Mouse (Mus musculus) forebrain, embryonic 13.5 days (tissue): ENCODE measurements around the gene Lonp1. TPM values are rescaled to one million over a fixed set of nuclear protein-coding genes. Genes with fewer than 3 reads are reported as not detected.
A peak's percentile ranks its signal among the peaks of the same experiment; 100 is the strongest.

Source experiments
- ATAC-seq: fragments of 200-750 bp; cut with Nextera tagmentation; 2 replicates; pipeline ENCODE4 v1.8.0; 2017
- H3K27ac ChIP-seq: fragments of 300-500 bp; sonication (generic); 2 replicates; pipeline ENCODE4 v1.5.1; 2015; ENCODE audit warnings: inconsistent platforms, mild to moderate bottlenecking, moderate library complexity
- H3K27me3 ChIP-seq: fragments of 300-500 bp; sonication (generic); 2 replicates; pipeline ENCODE4 v1.6.1; 2015; ENCODE audit warnings: mild to moderate bottlenecking, inconsistent platforms
- H3K36me3 ChIP-seq: fragments of 300-500 bp; sonication (generic); 2 replicates; pipeline ENCODE4 v1.6.1; 2015; ENCODE audit warnings: mild to moderate bottlenecking, inconsistent platforms; ENCODE audit not compliant: poor library complexity, severe bottlenecking
- H3K4me1 ChIP-seq: fragments of 300-500 bp; sonication (generic); 2 replicates; pipeline ENCODE4 v1.6.1; 2015; ENCODE audit warnings: inconsistent platforms
- H3K4me2 ChIP-seq: fragments of 300-500 bp; sonication (generic); 2 replicates; pipeline ENCODE4 v1.6.1; 2015; ENCODE audit warnings: inconsistent platforms, mild to moderate bottlenecking, moderate library complexity
- H3K4me3 ChIP-seq: fragments of 300-500 bp; sonication (generic); 2 replicates; pipeline ENCODE4 v1.5.1; 2015; ENCODE audit warnings: mild to moderate bottlenecking, inconsistent platforms
- H3K9ac ChIP-seq: fragments of 300-500 bp; sonication (generic); 2 replicates; pipeline ENCODE4 v1.6.1; 2015; ENCODE audit warnings: mild to moderate bottlenecking, inconsistent platforms
- H3K9me3 ChIP-seq: fragments of 300-500 bp; sonication (generic); replicated peaks from 2 replicates; pipeline ENCODE4 v1.6.1; 2016; ENCODE audit warnings: inconsistent platforms
- WGBS: fragments of 180-500 bp; shearing (Covaris S2); methylation state at CpG from one replicate; pipeline ENCODE4 v1.1.7; 2015; 5-methylcytosine and 5-hydroxymethylcytosine counted together
- polyA plus RNA-seq: library from polyadenylated mRNA; unstranded; fragments of >200 nt; fragmentation: Nextera tagmentation; extraction: Ambion mirVana; gene quantifications from 2 replicates; pipeline ENCODE4 v1.2.1, GENCODE M21; 2015

Lonp1 gene
- 41.2 and 47.1 TPM in 2 replicates for polyA plus RNA-seq

GRCm38 (mm10) chr17:56626754-56627470, at the start of gene Lonp1:
TSS of gene Lonp1 (minus strand) at chr17:56626887.
- Histone ChIP-seq H3K27ac (peak within 1 kb of the TSS; percentile 48), H3K27me3 (0 out of 2 replicates have a peak, but pooled peaks cover 6% of the 10 kb centered on the region), H3K9me3 (no peaks in the 10 kb centered on the region), H3K4me1 (peaks cover 28% of the 10 kb centered on the region), H3K36me3 (peaks cover 22% of the 10 kb centered on the region), H3K9ac (peak within 1 kb of the TSS; percentile 88), H3K4me3 (peak within 1 kb of the TSS; percentile 92), H3K4me2 (peak within 1 kb of the TSS; percentile 95)
- under 1% methylated on average over 49 of the region's 51 CpGs for WGBS
- ATAC-seq, result peak; percentile 94

DNA sequence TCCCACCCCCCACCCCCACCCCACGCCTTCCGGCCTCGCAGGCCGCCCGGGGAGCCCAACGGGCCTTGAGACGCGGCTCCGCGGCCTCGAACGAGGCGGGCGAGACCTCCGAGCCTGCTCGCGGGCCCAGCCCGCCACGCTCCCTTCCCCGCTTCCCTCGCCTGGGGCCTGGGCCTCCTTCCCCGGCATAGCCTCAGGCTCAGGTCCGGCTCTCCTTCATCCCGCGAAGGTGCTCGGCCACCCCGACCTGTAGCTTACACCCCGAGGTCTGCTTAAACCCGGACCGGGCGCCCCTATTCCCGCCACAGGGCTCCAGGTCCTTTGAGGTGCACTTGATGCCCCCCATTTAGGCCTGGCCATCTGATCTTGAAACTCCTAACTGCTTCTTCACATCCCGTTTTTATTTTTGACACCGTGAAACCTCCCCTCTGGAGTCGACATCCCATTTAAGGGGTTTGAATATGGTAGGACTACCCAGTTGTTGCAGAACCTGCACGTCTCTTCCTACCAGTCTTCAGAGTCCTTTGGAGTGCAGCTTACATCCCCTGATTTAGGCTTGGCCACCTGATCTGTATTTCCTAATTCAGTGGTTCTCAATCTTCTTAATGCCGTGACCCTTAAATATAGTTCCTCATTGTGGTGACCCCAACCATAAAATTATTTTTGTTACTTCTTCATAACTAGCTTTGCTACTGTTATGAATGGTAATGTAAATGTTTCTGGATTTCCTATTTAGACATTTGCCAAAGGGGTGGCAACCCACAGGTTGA, 47.1 kb upstream of the Lonp1 start:
- H3K4me1 ChIP-seq, result peaks cover 38% of the 10 kb centered on the region
- peaks cover 29% of the 10 kb centered on the region for H3K36me3 ChIP-seq
- H3K4me3 ChIP-seq, result peak overlapping the region; percentile 99
- no peaks in the 10 kb centered on the region for H3K27me3 ChIP-seq
- ATAC-seq, result peak; percentile 25
- H3K27ac ChIP-seq, result peak overlapping the region; percentile 73
- no peaks in the 10 kb centered on the region for H3K9me3 ChIP-seq
- WGBS, result 2% methylated on average over 37 of the region's 37 CpGs
- H3K4me2 ChIP-seq, result peak overlapping the region; percentile 86
- H3K9ac ChIP-seq, result peak overlapping the region; percentile 98

- Histone ChIP-seq H3K36me3 (peaks cover 29% of the 10 kb centered on the region), H3K27ac (peak within 1 kb of the TSS; percentile 86), H3K4me1 (peaks cover 44% of the 10 kb centered on the region), H3K4me3 (peak within 1 kb of the TSS; percentile 99), H3K27me3 (peaks cover 2% of the 10 kb centered on the region), H3K4me2 (peak within 1 kb of the TSS; percentile 86), H3K9ac (peak within 1 kb of the TSS; percentile 98), H3K9me3 (no peaks in the 10 kb centered on the region)
- WGBS, result 0% methylated on average over 58 of the region's 66 CpGs
- ATAC-seq, result peak; percentile 86
Measured at GRCm38 (mm10) chr17:56672941-56673646, 46.4 kb upstream of the Lonp1 start, which contains the start of gene Ranbp3. TSS of gene Ranbp3 (plus strand) at chr17:56673294.

GRCm38 (mm10) chr17:56669766-56670165, 43.1 kb upstream of the Lonp1 start:
- H3K4me1 ChIP-seq, result peaks cover 19% of the 10 kb centered on the region
- H3K27me3 ChIP-seq, result peaks cover 17% of the 10 kb centered on the region
- H3K9ac ChIP-seq, result no peak overlapping the region
- H3K4me3 ChIP-seq, result no peak overlapping the region
- ATAC-seq, result no peak
- 88% methylated on average over 8 of the region's 8 CpGs for WGBS
- no peaks in the 10 kb centered on the region for H3K36me3 ChIP-seq
- no peaks in the 10 kb centered on the region for H3K9me3 ChIP-seq
- H3K27ac ChIP-seq, result no peak overlapping the region
- H3K4me2 ChIP-seq, result no peak overlapping the region

DNA sequence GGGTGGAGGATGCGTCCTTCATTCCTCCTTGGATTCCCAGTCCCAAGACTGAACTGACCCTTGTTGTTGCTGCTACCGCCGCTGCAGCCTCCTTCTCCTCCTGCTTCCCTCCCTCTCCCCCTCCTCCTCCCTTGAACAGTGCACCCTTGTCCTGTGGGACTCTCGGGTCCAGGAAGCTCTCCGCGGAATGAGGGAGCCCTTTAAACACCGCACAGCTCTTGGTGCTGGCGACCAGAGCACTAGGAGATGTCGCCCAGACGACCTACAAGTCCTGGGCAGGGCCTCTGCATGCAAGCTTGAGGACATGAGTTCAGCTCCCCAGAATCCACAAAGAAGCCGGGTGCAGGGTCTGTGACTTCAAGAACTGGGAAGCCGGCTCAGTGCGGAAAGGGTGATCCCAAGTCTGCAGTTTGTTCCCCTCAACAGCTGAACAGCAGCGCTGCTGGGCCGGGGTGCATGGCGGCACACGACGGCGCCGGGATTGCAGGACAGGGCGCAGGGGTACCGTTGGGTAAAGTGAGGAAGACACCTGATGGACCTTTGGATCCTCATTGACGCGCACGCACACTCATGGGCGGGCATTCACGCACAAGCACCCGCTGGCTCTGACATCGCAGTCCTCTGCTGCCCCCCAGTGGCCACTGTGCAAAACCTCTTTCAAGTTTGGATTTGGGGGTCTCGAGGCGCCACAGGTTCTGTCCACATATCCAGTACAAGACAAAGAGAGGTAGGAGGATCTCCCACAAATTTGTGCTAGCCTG, 41.9 kb upstream of the Lonp1 start:
- Histone ChIP-seq H3K9me3 (no peaks in the 10 kb centered on the region), H3K27ac (no peak overlapping the region)
- ATAC-seq, result peak; percentile 25; the same call in 1 of the 2 replicates

DNA sequence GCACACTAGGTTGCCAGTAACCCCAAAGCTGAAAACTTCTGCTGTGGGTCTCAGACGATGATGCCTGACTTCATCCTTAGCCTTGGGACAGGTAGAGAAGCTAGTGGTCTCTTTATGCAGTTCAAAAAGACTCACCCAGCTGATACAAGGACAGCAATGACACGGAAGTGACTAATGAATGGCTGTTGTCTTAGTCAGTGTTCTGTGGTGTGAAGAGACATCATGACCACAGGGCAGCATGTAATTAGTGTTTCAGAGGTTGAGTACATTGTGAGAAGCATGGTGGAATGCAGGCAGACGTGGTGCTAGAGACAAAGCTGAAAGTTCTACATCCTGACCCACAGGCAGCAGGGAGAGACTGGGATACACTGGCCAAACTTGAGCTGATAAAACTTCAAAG, 40.9 kb upstream of the Lonp1 start:
- Histone ChIP-seq H3K4me1 (peaks cover 15% of the 10 kb centered on the region), H3K36me3 (no peaks in the 10 kb centered on the region), H3K9me3 (no peaks in the 10 kb centered on the region), H3K4me2 (no peak overlapping the region), H3K27ac (no peak overlapping the region), H3K4me3 (no peak overlapping the region), H3K27me3 (peaks cover 17% of the 10 kb centered on the region), H3K9ac (no peak overlapping the region)
- no peak for ATAC-seq
- WGBS, result 74% methylated on average over 3 of the region's 3 CpGs

More for the DNA sequence above, 41.9 kb upstream of the Lonp1 start:
- Histone ChIP-seq H3K36me3 (no peaks in the 10 kb centered on the region), H3K4me1 (peaks cover 17% of the 10 kb centered on the region), H3K4me2 (peak overlapping the region; percentile 81), H3K27me3 (peaks cover 17% of the 10 kb centered on the region), H3K4me3 (peak overlapping the region; percentile 41), H3K9ac (peak overlapping the region; percentile 58)
- WGBS, result 5% methylated on average over 31 of the region's 31 CpGs

DNA sequence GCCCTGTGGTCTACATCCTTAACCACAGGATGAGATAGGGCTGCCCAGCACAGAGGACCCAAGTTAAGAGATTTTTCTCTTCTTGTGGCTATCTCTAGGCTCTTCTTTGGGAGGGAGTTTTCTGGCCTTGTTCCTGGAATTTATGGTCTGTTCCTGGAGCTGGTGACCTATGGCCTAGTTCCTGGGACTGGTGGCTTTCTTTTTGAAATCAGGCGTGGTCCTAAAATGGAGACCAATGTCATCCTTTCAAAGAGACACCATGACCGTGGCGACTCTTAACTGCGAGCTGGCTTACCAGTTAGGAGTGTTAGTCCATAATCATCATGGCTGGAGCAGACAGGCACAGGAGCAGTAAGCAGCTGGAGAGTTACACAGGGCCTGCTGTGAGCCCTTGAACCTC, 39.7 kb upstream of the Lonp1 start:
- no peak overlapping the region for H3K9ac ChIP-seq
- H3K4me3 ChIP-seq, result no peak overlapping the region
- H3K4me1 ChIP-seq, result peaks cover 12% of the 10 kb centered on the region
- H3K36me3 ChIP-seq, result no peaks in the 10 kb centered on the region
- no peak for ATAC-seq
- H3K9me3 ChIP-seq, result no peaks in the 10 kb centered on the region
- 93% methylated on average over 4 of the region's 4 CpGs for WGBS
- peaks cover 17% of the 10 kb centered on the region for H3K27me3 ChIP-seq
- H3K27ac ChIP-seq, result no peak overlapping the region
- no peak overlapping the region for H3K4me2 ChIP-seq

GRCm38 (mm10) chr17:56664333-56664732, 37.6 kb upstream of the Lonp1 start:
- H3K4me2 ChIP-seq, result peak overlapping the region; percentile 14; the same call in 1 of the 2 replicates
- no peak for ATAC-seq
- peaks cover 12% of the 10 kb centered on the region for H3K4me1 ChIP-seq
- 4% methylated on average over 10 of the region's 10 CpGs for WGBS
- peaks cover 17% of the 10 kb centered on the region for H3K27me3 ChIP-seq
- H3K4me3 ChIP-seq, result no peak overlapping the region
- H3K9ac ChIP-seq, result no peak overlapping the region
- H3K9me3 ChIP-seq, result no peaks in the 10 kb centered on the region
- H3K27ac ChIP-seq, result no peak overlapping the region
- no peaks in the 10 kb centered on the region for H3K36me3 ChIP-seq

- no peak overlapping the region for H3K27ac ChIP-seq
- H3K27me3 ChIP-seq, result peaks cover 17% of the 10 kb centered on the region
- no peaks in the 10 kb centered on the region for H3K36me3 ChIP-seq
- peaks cover 12% of the 10 kb centered on the region for H3K4me1 ChIP-seq
- WGBS, result 49% methylated on average over 3 of the region's 3 CpGs
- peak overlapping the region; percentile 14; the same call in 1 of the 2 replicates for H3K4me2 ChIP-seq
- no peak for ATAC-seq
- no peaks in the 10 kb centered on the region for H3K9me3 ChIP-seq
- H3K4me3 ChIP-seq, result no peak overlapping the region
- H3K9ac ChIP-seq, result no peak overlapping the region
Measured at GRCm38 (mm10) chr17:56663659-56664058, 37.0 kb upstream of the Lonp1 start.

GRCm38 (mm10) chr17:56656171-56656570, 29.5 kb upstream of the Lonp1 start:
- Histone ChIP-seq H3K4me3 (no peak overlapping the region), H3K4me1 (no peaks in the 10 kb centered on the region), H3K27ac (no peak overlapping the region), H3K27me3 (no peaks in the 10 kb centered on the region), H3K9ac (no peak overlapping the region), H3K9me3 (no peaks in the 10 kb centered on the region), H3K4me2 (no peak overlapping the region), H3K36me3 (no peaks in the 10 kb centered on the region)
- ATAC-seq, result no peak
- 82% methylated on average over 6 of the region's 6 CpGs for WGBS

- ATAC-seq, result no peak
- 90% methylated on average over 3 of the region's 3 CpGs for WGBS
- no peaks in the 10 kb centered on the region for H3K9me3 ChIP-seq
- H3K4me1 ChIP-seq, result no peaks in the 10 kb centered on the region
- H3K4me3 ChIP-seq, result no peak overlapping the region
- no peaks in the 10 kb centered on the region for H3K27me3 ChIP-seq
- no peak overlapping the region for H3K27ac ChIP-seq
- no peak overlapping the region for H3K9ac ChIP-seq
- H3K4me2 ChIP-seq, result no peak overlapping the region
- no peaks in the 10 kb centered on the region for H3K36me3 ChIP-seq
Measured at GRCm38 (mm10) chr17:56655311-56655710, 28.6 kb upstream of the Lonp1 start.
